Comparison of ENCODE assay signal across 16 mouse cellular contexts in the genomic region with DNA sequence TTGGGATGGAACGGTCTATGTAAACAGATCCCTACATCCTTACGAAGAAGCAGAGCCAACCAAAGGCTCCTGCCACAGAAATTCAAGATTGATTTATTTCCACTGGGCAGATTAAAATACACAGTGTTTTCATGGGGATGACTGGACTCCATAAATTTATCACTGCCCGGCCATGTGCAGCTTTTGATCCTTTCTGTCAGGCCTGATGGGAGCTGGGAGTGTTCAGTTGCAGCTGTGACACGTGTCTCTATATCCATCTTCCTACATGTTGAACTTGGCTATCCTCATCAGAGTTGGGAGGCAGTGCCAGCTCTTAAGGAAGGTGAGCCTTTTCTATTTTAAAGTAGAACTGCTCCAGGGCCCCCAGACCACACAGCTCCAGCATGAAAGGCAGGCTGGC.
DNase-seq lines count a peak whose midpoint lies in the region; ATAC-seq and TF ChIP-seq lines count a peak whose summit lies in the region.
"Had no signal": no experiment of that assay in that cellular context is flagged by ENCODE, and none has a peak within 500 bp of the region (broad histone marks: within the 10 kb centered on the region; RNA-seq: fewer than 3 reads in every experiment).

No protein-coding gene starts in this region.

- H3K36me3 ChIP-seq in intestine, embryonic 14.5 days (ENCODE audit: control insufficient read depth, insufficient read depth, low read length): no peaks in the 10 kb centered on the region
- H3K36me3 ChIP-seq in intestine, postnatal 0 days (ENCODE audit: control insufficient read depth, insufficient read depth): no peaks in the 10 kb centered on the region
- no peaks in the 10 kb centered on the region for H3K36me3 ChIP-seq in lung, embryonic 15.5 days
- H3K36me3 ChIP-seq in limb, embryonic 14.5 days (ENCODE audit: control insufficient read depth, insufficient read depth, low read length): no peaks in the 10 kb centered on the region
- no peaks in the 10 kb centered on the region for H3K36me3 ChIP-seq in midbrain, postnatal 0 days (ENCODE audit: insufficient read depth, low read length)
- H3K36me3 ChIP-seq: midbrain, embryonic 15.5 days had no signal

- TF ChIP-seq POLR2A in limb, embryonic 14.5 days (IDR thresholded peaks at IDR 0.05; ENCODE audit: borderline replicate concordance, extremely low read depth, insufficient read depth, insufficient read length): no peak

- no peak overlapping the region for H3K9ac ChIP-seq in intestine, embryonic 14.5 days (ENCODE audit: low read length)
- H3K9ac ChIP-seq in intestine, postnatal 0 days (ENCODE audit: low read depth, low read length): no peak overlapping the region
- no peak overlapping the region for H3K9ac ChIP-seq in lung, embryonic 15.5 days
- no peak overlapping the region for H3K9ac ChIP-seq in limb, embryonic 14.5 days (ENCODE audit: low read depth, low read length, severe bottlenecking)
- no peak overlapping the region for H3K9ac ChIP-seq in midbrain, postnatal 0 days (replicated peaks; ENCODE audit: low read length, poor library complexity, severe bottlenecking)
- H3K9ac ChIP-seq: forebrain, embryonic 13.5 days; hindbrain, embryonic 14.5 days; liver, postnatal 0 days; midbrain, embryonic 15.5 days had no signal

- H3K4me2 ChIP-seq in intestine, embryonic 14.5 days (ENCODE audit: low read length): no peak overlapping the region
- no peak overlapping the region for H3K4me2 ChIP-seq in intestine, postnatal 0 days (replicated peaks; ENCODE audit: low read depth)
- H3K4me2 ChIP-seq in lung, embryonic 15.5 days: no peak overlapping the region
- H3K4me2 ChIP-seq in limb, embryonic 14.5 days (replicated peaks; ENCODE audit: low read depth, low read length, severe bottlenecking): no peak overlapping the region
- H3K4me2 ChIP-seq in midbrain, postnatal 0 days (ENCODE audit: low read depth, low read length, poor library complexity, severe bottlenecking): no peak overlapping the region
- H3K4me2 ChIP-seq: forebrain, embryonic 13.5 days; hindbrain, embryonic 14.5 days; midbrain, embryonic 15.5 days had no signal

- no peaks in the 10 kb centered on the region for H3K9me3 ChIP-seq in intestine, embryonic 14.5 days (ENCODE audit: control insufficient read depth, low read length)
- H3K9me3 ChIP-seq in intestine, postnatal 0 days (ENCODE audit: control insufficient read depth): no peaks in the 10 kb centered on the region
- H3K9me3 ChIP-seq in lung, embryonic 15.5 days: no peaks in the 10 kb centered on the region
- H3K9me3 ChIP-seq in limb, embryonic 14.5 days (ENCODE audit: control insufficient read depth, low read length): no peaks in the 10 kb centered on the region
- H3K9me3 ChIP-seq in midbrain, postnatal 0 days (ENCODE audit: low read length): no peaks in the 10 kb centered on the region
- H3K9me3 ChIP-seq: forebrain, embryonic 13.5 days; midbrain, embryonic 15.5 days had no signal

- WGBS in intestine, embryonic 14.5 days: 29% methylated on average over 4 of the region's 4 CpGs
- 59% methylated on average over 4 of the region's 4 CpGs for WGBS in intestine, postnatal 0 days
- whole genome bisulfite sequencing in lung, embryonic 15.5 days: 26% methylated on average over 4 of the region's 4 CpGs
- 44% methylated on average over 4 of the region's 4 CpGs for WGBS in limb, embryonic 14.5 days
- 74% methylated on average over 4 of the region's 4 CpGs for WGBS in midbrain, postnatal 0 days

- no peaks in the 10 kb centered on the region for H3K27me3 ChIP-seq in intestine, embryonic 14.5 days (replicated peaks; ENCODE audit: control insufficient read depth, insufficient read depth, low read length)
- no peaks in the 10 kb centered on the region for H3K27me3 ChIP-seq in intestine, postnatal 0 days (replicated peaks; ENCODE audit: control insufficient read depth, insufficient read depth, low read length)
- no peaks in the 10 kb centered on the region for H3K27me3 ChIP-seq in lung, embryonic 15.5 days
- H3K27me3 ChIP-seq in limb, embryonic 14.5 days (ENCODE audit: control insufficient read depth, insufficient read depth, low read length): no peaks in the 10 kb centered on the region
- H3K27me3 ChIP-seq in midbrain, postnatal 0 days (ENCODE audit: insufficient read depth, low read length): no peaks in the 10 kb centered on the region
- H3K27me3 ChIP-seq: forebrain, embryonic 13.5 days; midbrain, embryonic 15.5 days had no signal

- H3K4me3 ChIP-seq in intestine, embryonic 14.5 days (ENCODE audit: low read depth, low read length): no peak overlapping the region
- no peak overlapping the region for H3K4me3 ChIP-seq in intestine, postnatal 0 days (ENCODE audit: low read depth, low read length)
- H3K4me3 ChIP-seq in lung, embryonic 15.5 days: no peak overlapping the region
- no peak overlapping the region for H3K4me3 ChIP-seq in limb, embryonic 14.5 days (replicated peaks; ENCODE audit: low read length)
- H3K4me3 ChIP-seq in midbrain, postnatal 0 days (ENCODE audit: low read depth, low read length): no peak overlapping the region
- H3K4me3 ChIP-seq: forebrain, embryonic 13.5 days; midbrain, embryonic 15.5 days had no signal

- peaks cover 7% of the 10 kb centered on the region for H3K4me1 ChIP-seq in intestine, embryonic 14.5 days (replicated peaks; ENCODE audit: control insufficient read depth, insufficient read depth, low read length)
- no peaks in the 10 kb centered on the region for H3K4me1 ChIP-seq in intestine, postnatal 0 days (replicated peaks; ENCODE audit: control insufficient read depth, insufficient read depth, low read length)
- peaks cover 14% of the 10 kb centered on the region for H3K4me1 ChIP-seq in lung, embryonic 15.5 days
- peaks cover 1% of the 10 kb centered on the region; the same call in 1 of the 2 replicates for H3K4me1 ChIP-seq in limb, embryonic 14.5 days (ENCODE audit: control insufficient read depth, insufficient read depth, low read length)
- no peaks in the 10 kb centered on the region for H3K4me1 ChIP-seq in midbrain, postnatal 0 days (ENCODE audit: insufficient read depth, low read length)
- H3K4me1 ChIP-seq: forebrain, embryonic 13.5 days; midbrain, embryonic 15.5 days had no signal

- peak overlapping the region; percentile 25 for H3K27ac ChIP-seq in intestine, embryonic 14.5 days (ENCODE audit: low read depth)
- H3K27ac ChIP-seq in intestine, postnatal 0 days (ENCODE audit: low read depth, low read length): no peak overlapping the region
- peak overlapping the region; percentile 64 for H3K27ac ChIP-seq in lung, embryonic 15.5 days
- peak overlapping the region; percentile 77 for H3K27ac ChIP-seq in limb, embryonic 14.5 days (replicated peaks; ENCODE audit: low read depth, low read length)
- H3K27ac ChIP-seq in midbrain, postnatal 0 days (ENCODE audit: low read depth, low read length): no peak overlapping the region
- H3K27ac ChIP-seq: forebrain, embryonic 13.5 days; hindbrain, embryonic 14.5 days; midbrain, embryonic 15.5 days had no signal

- TF ChIP-seq CTCF in intestine, postnatal 0 days (IDR thresholded peaks at IDR 0.05; ENCODE audit: low read depth): no peak
- TF ChIP-seq CTCF in midbrain, postnatal 0 days (IDR thresholded peaks at IDR 0.05): no peak

- no peak for DNase-seq in intestine, embryonic 14.5 days (ENCODE audit: low spot score)
- DNase-seq in lung, postnatal 4 days: no peak
- DNase-seq in limb, embryonic 14.5 days (ENCODE audit: low spot score): no peak
- no peak for DNase-seq in left cerebral cortex, adult 9 months (ENCODE audit: low spot score in 2 of 2)
- DNase-seq in midbrain, postnatal 0 days (ENCODE audit: low spot score): no peak
- DNase-seq: adrenal gland, postnatal 36 days; gastrocnemius, postnatal 25 days; kidney, adult 11 months; liver; liver, postnatal 0 days; retina, postnatal 1 day had no signal

- no peak for ATAC-seq in intestine, embryonic 14.5 days (replicated peaks; ENCODE audit: low FRiP score, low TSS enrichment, low read depth)
- ATAC-seq in intestine, postnatal 0 days: no peak
- ATAC-seq in lung, embryonic 15.5 days (ENCODE audit: borderline replicate concordance, extremely low read depth, low FRiP score, low TSS enrichment): peak; percentile 52; the same call in 1 of the 2 replicates
- ATAC-seq in limb, embryonic 14.5 days (ENCODE audit: low FRiP score, low read depth): peak; percentile 76
- ATAC-seq in midbrain, postnatal 0 days (ENCODE audit: low FRiP score): no peak
- ATAC-seq: forebrain, embryonic 13.5 days; liver, postnatal 0 days; midbrain, embryonic 15.5 days had no signal

Comparison
In these comparisons a context has a peak if more than half of its experiments do, and no peak if none do; other contexts are left out.
1. H3K27ac ChIP-seq: peak in intestine, embryonic 14.5 days (single experiment), lung, embryonic 15.5 days (single experiment) and limb, embryonic 14.5 days (single experiment); none in intestine, postnatal 0 days (single experiment) and midbrain, postnatal 0 days (single experiment).
2. ATAC-seq: peak in lung, embryonic 15.5 days (single experiment) and limb, embryonic 14.5 days (single experiment); none in intestine, embryonic 14.5 days (single experiment), intestine, postnatal 0 days (single experiment) and midbrain, postnatal 0 days (single experiment).